Mouse (Mus musculus): ENCODE data around the gene Nprl3. TPM values are rescaled to one million over a fixed set of nuclear protein-coding genes. Genes with fewer than 3 reads are reported as not detected.
A peak's percentile ranks its signal among the peaks of the same experiment; 100 is the strongest.

The Nprl3 gene
- polyA plus RNA-seq, 1 experiment: 81.0 TPM

DNA sequence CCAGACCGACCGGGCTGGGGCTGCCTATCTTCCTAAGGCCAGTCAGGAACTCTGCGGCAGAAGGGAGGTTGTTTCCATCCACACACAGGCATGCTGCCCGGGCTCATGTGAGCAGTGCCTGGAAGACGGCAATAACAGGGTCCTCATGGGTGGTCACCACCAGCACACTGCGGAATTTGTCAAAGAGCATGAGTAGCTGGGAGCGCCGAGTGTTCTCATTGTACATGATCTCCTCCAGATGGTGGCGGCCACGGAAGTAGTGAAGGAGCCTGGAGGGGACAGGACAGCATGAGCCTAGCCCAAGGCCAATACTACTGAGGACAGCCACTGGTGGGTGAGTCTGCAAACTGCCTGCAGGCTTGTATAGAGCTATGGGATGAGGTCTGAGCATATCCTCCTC lies 34.7 kb downstream of the Nprl3 start:
- Histone ChIP-seq H3K4me1 (ENCODE audit: control insufficient read depth, insufficient read depth, low read length) (peaks cover 72% of the 10 kb centered on the region), H3K27ac (ENCODE audit: insufficient read depth, low read length) (peak overlapping the region; percentile 29; the same call in 1 of the 2 replicates), H3K27me3 (ENCODE audit: control insufficient read depth, insufficient read depth, low read length) (no peaks in the 10 kb centered on the region), H3K4me3 (replicated peaks; ENCODE audit: insufficient read depth, low read depth, low read length) (no peak overlapping the region)
- TF ChIP-seq POLR2A (IDR thresholded peaks at IDR 0.05; ENCODE audit: borderline replicate concordance, insufficient read depth, low read length): no peak
- DNase-seq: peak in 1 of 2 experiments; percentile 48
- WGBS: 31% methylated on average over 10 of the region's 10 CpGs

- Histone ChIP-seq H3K27ac (ENCODE audit: insufficient read depth, low read length) (no peak overlapping the region), H3K27me3 (ENCODE audit: control insufficient read depth, insufficient read depth, low read length) (no peaks in the 10 kb centered on the region), H3K4me3 (replicated peaks; ENCODE audit: insufficient read depth, low read depth, low read length) (no peak overlapping the region), H3K4me1 (ENCODE audit: control insufficient read depth, insufficient read depth, low read length) (peaks cover 61% of the 10 kb centered on the region)
- TF ChIP-seq POLR2A (IDR thresholded peaks at IDR 0.05; ENCODE audit: borderline replicate concordance, insufficient read depth, low read length) (no peak), CTCF (IDR thresholded peaks at IDR 0.05; ENCODE audit: borderline replicate concordance, insufficient read depth, low read depth, low read length) (no peak)
- DNase-seq: peak in 1 of 2 experiments; percentile 8
- WGBS: 100% methylated on average over 2 of the region's 2 CpGs
Measured at GRCm38 (mm10) chr11:32231125-32231524, 36.4 kb downstream of the Nprl3 start.

GRCm38 (mm10) chr11:32230220-32230619 lies 37.3 kb downstream of the Nprl3 start:
- Histone ChIP-seq H3K27me3 (ENCODE audit: control insufficient read depth, insufficient read depth, low read length) (no peaks in the 10 kb centered on the region), H3K27ac (ENCODE audit: insufficient read depth, low read length) (peak overlapping the region; percentile 62), H3K4me1 (ENCODE audit: control insufficient read depth, insufficient read depth, low read length) (peaks cover 56% of the 10 kb centered on the region), H3K4me3 (replicated peaks; ENCODE audit: insufficient read depth, low read depth, low read length) (no peak overlapping the region)
- DNase-seq: peak; percentile 62 to 84
- TF ChIP-seq POLR2A (IDR thresholded peaks at IDR 0.05; ENCODE audit: borderline replicate concordance, insufficient read depth, low read length) (no peak), CTCF (IDR thresholded peaks at IDR 0.05; ENCODE audit: borderline replicate concordance, insufficient read depth, low read depth, low read length) (no peak)
- WGBS: 12% methylated on average over 4 of the region's 4 CpGs

DNA sequence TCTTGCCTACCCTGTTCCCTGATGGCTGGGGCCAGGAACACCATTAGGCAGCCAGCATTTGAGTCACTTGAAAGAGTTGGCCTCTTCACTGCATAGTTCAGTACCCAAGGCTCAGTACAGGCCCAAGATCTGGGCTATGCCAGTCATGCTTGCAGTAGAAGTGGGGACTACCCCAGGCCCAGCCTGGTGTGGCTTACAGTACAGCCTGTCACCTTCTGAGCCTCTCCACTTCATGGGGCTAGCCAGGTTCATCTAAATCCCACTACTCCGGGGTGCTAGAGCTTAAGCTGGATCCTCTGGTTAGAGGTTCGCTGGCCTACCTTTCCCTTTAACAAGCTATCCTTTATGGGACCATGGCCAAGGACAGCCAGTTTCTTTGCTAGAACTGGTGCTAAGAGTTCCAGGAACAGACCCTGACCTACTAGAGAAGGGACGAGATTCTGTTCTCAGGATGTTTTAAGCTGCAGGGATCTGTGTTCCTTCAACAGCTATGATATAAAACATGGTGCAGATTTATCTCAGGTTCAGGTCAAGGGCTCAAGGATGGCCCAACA lies 39.1 kb downstream of the Nprl3 start:
- DNase-seq: peak in 1 of 2 experiments; percentile 26
- 88% methylated on average over 3 of the region's 3 CpGs for WGBS
- 0 out of 2 replicates have a peak overlapping the region, but pooled peaks have one; percentile 11 for H3K27ac ChIP-seq (ENCODE audit: insufficient read depth, low read length)
- H3K4me3 ChIP-seq (replicated peaks; ENCODE audit: insufficient read depth, low read depth, low read length): no peak overlapping the region
- peaks cover 44% of the 10 kb centered on the region for H3K4me1 ChIP-seq (ENCODE audit: control insufficient read depth, insufficient read depth, low read length)
- TF ChIP-seq CTCF (IDR thresholded peaks at IDR 0.05; ENCODE audit: borderline replicate concordance, insufficient read depth, low read depth, low read length) (no peak), POLR2A (IDR thresholded peaks at IDR 0.05; ENCODE audit: borderline replicate concordance, insufficient read depth, low read length) (no peak)
- no peaks in the 10 kb centered on the region for H3K27me3 ChIP-seq (ENCODE audit: control insufficient read depth, insufficient read depth, low read length)

DNA sequence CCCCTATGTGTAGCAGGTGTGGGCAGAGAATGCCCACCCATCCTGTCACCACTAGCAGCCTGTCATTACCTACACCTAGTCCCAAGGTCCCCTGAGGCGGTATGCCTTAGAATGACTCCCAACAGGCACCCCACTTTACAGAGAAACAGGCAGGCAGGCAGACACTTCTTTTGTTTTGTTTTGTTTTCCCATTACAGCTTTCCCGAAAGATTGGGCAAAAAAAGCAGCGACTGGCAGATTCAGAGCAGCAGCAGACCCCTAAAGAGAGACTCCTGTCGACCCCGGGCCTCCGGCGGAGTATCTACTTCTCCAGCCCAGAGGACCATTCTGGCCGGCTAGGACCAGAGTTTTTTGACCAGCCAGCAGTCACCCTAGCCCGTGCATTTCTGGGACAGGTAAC lies 40.0 kb downstream of the Nprl3 start:
- Histone ChIP-seq H3K27ac (ENCODE audit: insufficient read depth, low read length) (peak overlapping the region; percentile 90), H3K4me1 (ENCODE audit: control insufficient read depth, insufficient read depth, low read length) (peaks cover 41% of the 10 kb centered on the region), H3K4me3 (replicated peaks; ENCODE audit: insufficient read depth, low read depth, low read length) (no peak overlapping the region), H3K27me3 (ENCODE audit: control insufficient read depth, insufficient read depth, low read length) (no peaks in the 10 kb centered on the region)
- TF ChIP-seq POLR2A (IDR thresholded peaks at IDR 0.05; ENCODE audit: borderline replicate concordance, insufficient read depth, low read length): no peak
- TF ChIP-seq CTCF (IDR thresholded peaks at IDR 0.05; ENCODE audit: borderline replicate concordance, insufficient read depth, low read depth, low read length): no peak
- no peak for DNase-seq
- WGBS: 62% methylated on average over 9 of the region's 9 CpGs

- Histone ChIP-seq H3K27me3 (ENCODE audit: control insufficient read depth, insufficient read depth, low read length) (no peaks in the 10 kb centered on the region), H3K4me3 (replicated peaks; ENCODE audit: insufficient read depth, low read depth, low read length) (peak overlapping the region; percentile 61), H3K4me1 (ENCODE audit: control insufficient read depth, insufficient read depth, low read length) (peaks cover 44% of the 10 kb centered on the region), H3K27ac (ENCODE audit: insufficient read depth, low read length) (peak overlapping the region; percentile 90)
- TF ChIP-seq POLR2A (IDR thresholded peaks at IDR 0.05; ENCODE audit: borderline replicate concordance, insufficient read depth, low read length): no peak
- TF ChIP-seq CTCF (IDR thresholded peaks at IDR 0.05; ENCODE audit: borderline replicate concordance, insufficient read depth, low read depth, low read length): no peak
- 0% methylated on average over 1 of the region's 1 CpGs for WGBS
- peak in 1 of 2 experiments; percentile 76 for DNase-seq
Measured at GRCm38 (mm10) chr11:32227041-32227440, 40.5 kb downstream of the Nprl3 start.

GRCm38 (mm10) chr11:32226124-32226871 lies 41.2 kb downstream of the Nprl3 start, which contains the start of gene Mpg:
Mpg (plus strand) TSS chr11:32226505.
- Histone ChIP-seq H3K27ac (ENCODE audit: insufficient read depth, low read length) (peak within 1 kb of the TSS; percentile 90), H3K27me3 (ENCODE audit: control insufficient read depth, insufficient read depth, low read length) (no peaks in the 10 kb centered on the region), H3K4me3 (replicated peaks; ENCODE audit: insufficient read depth, low read depth, low read length) (peak within 1 kb of the TSS; percentile 61), H3K4me1 (ENCODE audit: control insufficient read depth, insufficient read depth, low read length) (peaks cover 43% of the 10 kb centered on the region)
- WGBS: 5% methylated on average over 47 of the region's 47 CpGs
- TF ChIP-seq POLR2A (IDR thresholded peaks at IDR 0.05; ENCODE audit: borderline replicate concordance, insufficient read depth, low read length): peak; percentile 87
- no peak for TF ChIP-seq CTCF (IDR thresholded peaks at IDR 0.05; ENCODE audit: borderline replicate concordance, insufficient read depth, low read depth, low read length)
- DNase-seq: peak; percentile 92

Measured in cerebellum, adult 2 months (tissue).